Mouse (Mus musculus): ENCODE measurements around the gene Zcchc10. TPM values are rescaled to one million over a fixed set of nuclear protein-coding genes. Genes with fewer than 3 reads are reported as not detected.

The Zcchc10 gene
- total RNA-seq, 2 experiments from 2014 or later: 8.4 to 10.3 TPM

DNA sequence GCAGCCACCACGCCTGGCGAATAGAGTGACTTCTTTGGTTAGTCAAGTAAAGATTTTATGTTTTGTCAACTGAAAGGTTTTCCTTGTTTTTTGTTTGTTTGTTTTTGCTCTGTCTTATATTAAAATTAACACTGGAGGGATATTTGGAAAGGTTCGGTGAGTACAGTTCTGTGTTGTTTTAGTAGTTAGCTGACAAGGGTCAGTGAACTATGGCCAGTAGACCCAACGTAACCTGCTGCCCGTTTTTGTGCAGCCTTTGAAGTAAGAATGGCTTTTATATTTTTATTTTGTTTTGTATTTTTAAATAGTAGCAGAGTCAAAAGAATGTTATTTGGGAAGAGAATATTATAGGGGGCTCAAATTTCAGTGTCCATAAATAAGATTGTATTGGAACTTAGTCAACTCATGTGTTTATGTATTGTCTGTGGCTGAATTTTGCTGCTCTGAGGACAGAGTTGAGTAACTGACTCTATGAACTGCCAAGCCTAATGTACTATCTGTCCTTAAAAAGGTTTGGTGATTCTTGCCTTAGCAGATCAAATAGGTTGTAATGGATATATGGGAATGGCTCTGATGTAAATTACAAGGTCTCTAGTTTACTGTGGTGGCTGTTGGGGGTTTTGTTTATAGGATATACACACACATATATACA lies 34.2 kb downstream of the Zcchc10 start:
- no peak for DNase-seq
- intact Hi-C loops (cut with DNase I): no loop called here

DNA sequence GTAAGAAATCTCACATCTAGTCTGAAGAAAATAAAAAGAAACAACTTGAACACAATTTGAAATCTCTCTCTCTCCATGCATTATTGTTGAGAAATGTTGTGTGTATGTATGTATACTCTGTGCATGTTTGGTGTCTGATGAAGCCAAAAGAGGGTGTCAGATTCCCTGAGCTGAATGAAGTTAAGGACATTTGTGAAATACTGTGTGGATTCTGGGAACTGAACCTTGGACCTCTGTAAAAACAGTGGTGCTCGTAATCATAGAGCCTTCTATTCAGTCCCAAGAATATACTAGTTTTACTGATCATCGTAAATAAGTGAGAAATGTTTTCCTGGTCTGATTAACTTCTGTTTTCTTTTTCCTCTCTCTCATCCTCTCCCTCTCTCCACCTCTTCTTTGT lies 42.6 kb downstream of the Zcchc10 start:
- no peak for DNase-seq
- intact Hi-C loops (cut with DNase I): no loop called here

DNA sequence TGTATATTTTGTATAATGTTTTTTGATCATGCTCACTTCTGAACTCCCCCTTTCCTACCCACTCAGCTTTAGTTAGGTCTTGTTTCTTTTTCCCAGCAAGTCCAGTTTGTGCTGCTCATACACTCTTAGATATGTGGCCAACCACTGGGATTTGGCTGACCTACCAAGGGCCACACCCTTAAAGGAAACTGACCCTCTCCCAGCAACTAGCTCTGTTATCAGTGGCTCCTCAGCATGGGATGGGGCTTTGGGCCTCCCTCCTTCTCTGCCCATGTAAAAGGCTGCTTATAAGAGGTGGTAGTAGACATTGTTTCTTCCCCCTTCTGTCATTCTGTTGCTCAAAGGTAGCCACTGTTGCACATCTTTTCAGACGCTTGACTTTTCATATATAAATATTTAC lies 54.4 kb downstream of the Zcchc10 start:
- intact Hi-C loops (cut with DNase I): loop anchor here (5.0 kb wide), 1 partner anchor 33 kb away; no protein-coding TSS in a partner anchor
- no peak for DNase-seq

Other genes starting within 250 kb of the Zcchc10 start
- gene Hspa4, start 24.2 kb upstream of the Zcchc10 start, total RNA-seq (2021): 100 to 1,000 TPM; 164 to 170 TPM
- gene Aff4, start 26.2 kb downstream of the Zcchc10 start, total RNA-seq (2021): 100 to 1,000 TPM; 202 to 228 TPM
- gene Leap2, start 98.5 kb downstream of the Zcchc10 start, total RNA-seq (2021): not detected
- 100 to 1,000 TPM; 367 to 399 TPM for gene Uqcrq, start 106.2 kb downstream of the Zcchc10 start, total RNA-seq (2021)
- 1 to 10 TPM; 1.3 to 1.7 TPM for gene Gdf9, start 106.3 kb downstream of the Zcchc10 start, total RNA-seq (2021)
- gene Gm10447, start 132.4 kb downstream of the Zcchc10 start, total RNA-seq (2021): not detected
- gene Shroom1, start 132.5 kb downstream of the Zcchc10 start, total RNA-seq (2021): 1 to 10 TPM; 2.8 to 3.2 TPM
- not detected for gene Gm9837, start 145.8 kb downstream of the Zcchc10 start, total RNA-seq (2021)
- gene Gm9945, start 155.5 kb downstream of the Zcchc10 start, total RNA-seq (2021): under 1 TPM; 0.52 to 0.98 TPM
- gene Sowaha, start 155.6 kb downstream of the Zcchc10 start, total RNA-seq (2021): 10 to 100 TPM; 12.2 to 18.1 TPM
- gene Sept8, start 194.6 kb downstream of the Zcchc10 start, total RNA-seq (2021): 10 to 100 TPM; 53.7 to 54.5 TPM
- gene Kif3a, start 242.7 kb downstream of the Zcchc10 start, total RNA-seq (2021): 100 to 1,000 TPM; 169 to 171 TPM